Mouse (Mus musculus) hindbrain, embryonic 10.5 days (tissue): ENCODE data around the gene Entpd1. TPM values are rescaled to one million over a fixed set of nuclear protein-coding genes. Genes with fewer than 3 reads are reported as not detected.
A peak's percentile ranks its signal among the peaks of the same experiment; 100 is the strongest.

Experiments used
- DNase-seq: peaks from one replicate; pipeline ENCODE4 v3.0.0-alpha.2; 2017; ENCODE audit warnings: low spot score
- H3K27ac ChIP-seq: fragments of 300-500 bp; sonication (generic); 2 replicates; pipeline ENCODE4 v1.5.1; 2016; ENCODE audit warnings: mild to moderate bottlenecking, moderate library complexity
- H3K27me3 ChIP-seq: fragments of 300-500 bp; sonication (generic); 2 replicates; pipeline ENCODE4 v1.6.1; 2016; ENCODE audit warnings: mild to moderate bottlenecking; ENCODE audit not compliant: poor library complexity, insufficient read depth, severe bottlenecking
- H3K36me3 ChIP-seq: fragments of 300-500 bp; sonication (generic); 2 replicates; pipeline ENCODE4 v1.6.1; 2016; ENCODE audit warnings: mild to moderate bottlenecking, moderate library complexity
- H3K4me1 ChIP-seq: fragments of 300-500 bp; sonication (generic); replicated peaks from 2 replicates; pipeline ENCODE4 v1.6.1; 2016; ENCODE audit warnings: mild to moderate bottlenecking
- H3K4me3 ChIP-seq: fragments of 300-500 bp; sonication (generic); 2 replicates; pipeline ENCODE4 v1.5.1; 2016; ENCODE audit warnings: mild to moderate bottlenecking, moderate library complexity
- H3K9me3 ChIP-seq: fragments of 300-500 bp; sonication (generic); 2 replicates; pipeline ENCODE4 v1.6.1; 2016; ENCODE audit warnings: mild to moderate bottlenecking, moderate library complexity
- WGBS: fragments of 180-500 bp; shearing (Covaris S2); methylation state at CpG from one replicate; pipeline ENCODE4 v1.1.7; 2016; 5-methylcytosine and 5-hydroxymethylcytosine counted together
- polyA plus RNA-seq: library from polyadenylated mRNA; unstranded; fragments of >200 nt; fragmentation: Nextera tagmentation; extraction: Ambion mirVana; gene quantifications from 2 replicates; pipeline ENCODE4 v1.2.1, GENCODE M21; 2016

Entpd1 gene
- 4.5 and 5.0 TPM in 2 replicates for polyA plus RNA-seq

GRCm38 (mm10) chr19:40611830-40612506, at the start of gene Entpd1, which contains the start of gene Tctn3:
Gene Entpd1, plus strand, starts transcription at chr19:40612366.
Gene Tctn3, minus strand, starts transcription at chr19:40612233.
- under 1% methylated on average over 45 of the region's 45 CpGs for WGBS
- peak within 1 kb of the TSS; percentile 89 for H3K27ac ChIP-seq

GRCm38 (mm10) chr19:40563880-40564645, 48.1 kb upstream of the Entpd1 start:
- Histone ChIP-seq H3K4me3 (no peak overlapping the region), H3K4me1 (no peaks in the 10 kb centered on the region), H3K36me3 (peaks cover 75% of the 10 kb centered on the region), H3K9me3 (peaks cover 2% of the 10 kb centered on the region; the same call in 1 of the 2 replicates), H3K27ac (no peak overlapping the region), H3K27me3 (no peaks in the 10 kb centered on the region)
- 91% methylated on average over 10 of the region's 10 CpGs for WGBS
- no peak for DNase-seq

More at GRCm38 (mm10) chr19:40611830-40612506, at the start of gene Entpd1, which contains the start of gene Tctn3:
- Histone ChIP-seq H3K4me3 (peak within 1 kb of the TSS; percentile 88), H3K9me3 (no peaks in the 10 kb centered on the region), H3K36me3 (peaks cover 29% of the 10 kb centered on the region), H3K27me3 (no peaks in the 10 kb centered on the region), H3K4me1 (peaks cover 11% of the 10 kb centered on the region)
- DNase-seq = peak; percentile 99

- Histone ChIP-seq H3K27me3 (no peaks in the 10 kb centered on the region), H3K4me1 (no peaks in the 10 kb centered on the region), H3K4me3 (no peak overlapping the region), H3K27ac (no peak overlapping the region), H3K36me3 (peaks cover 99% of the 10 kb centered on the region), H3K9me3 (peaks cover 21% of the 10 kb centered on the region)
- DNase-seq = no peak
- WGBS = 92% methylated on average over 3 of the region's 3 CpGs
Observed at GRCm38 (mm10) chr19:40567616-40568015, 44.5 kb upstream of the Entpd1 start.

GRCm38 (mm10) chr19:40570726-40571125, 41.4 kb upstream of the Entpd1 start:
- Histone ChIP-seq H3K9me3 (peaks cover 21% of the 10 kb centered on the region), H3K4me3 (no peak overlapping the region), H3K27me3 (no peaks in the 10 kb centered on the region), H3K4me1 (no peaks in the 10 kb centered on the region), H3K27ac (no peak overlapping the region), H3K36me3 (peaks cover 100% of the 10 kb centered on the region)
- DNase-seq = no peak
- 96% methylated on average over 9 of the region's 9 CpGs for WGBS

GRCm38 (mm10) chr19:40575438-40575837, 36.7 kb upstream of the Entpd1 start:
- Histone ChIP-seq H3K9me3 (peaks cover 5% of the 10 kb centered on the region), H3K36me3 (peaks cover 100% of the 10 kb centered on the region)

GRCm38 (mm10) chr19:40580902-40581301, 31.3 kb upstream of the Entpd1 start:
- no peak overlapping the region for H3K4me3 ChIP-seq
- no peaks in the 10 kb centered on the region for H3K9me3 ChIP-seq
- WGBS = 80% methylated on average over 2 of the region's 2 CpGs
- no peak overlapping the region for H3K27ac ChIP-seq
- DNase-seq = no peak
- H3K36me3 ChIP-seq = peaks cover 95% of the 10 kb centered on the region
- H3K4me1 ChIP-seq = no peaks in the 10 kb centered on the region
- H3K27me3 ChIP-seq = no peaks in the 10 kb centered on the region

More at GRCm38 (mm10) chr19:40575438-40575837, 36.7 kb upstream of the Entpd1 start:
- Histone ChIP-seq H3K4me1 (no peaks in the 10 kb centered on the region), H3K27me3 (no peaks in the 10 kb centered on the region), H3K27ac (no peak overlapping the region), H3K4me3 (no peak overlapping the region)
- 88% methylated on average over 5 of the region's 5 CpGs for WGBS
- no peak for DNase-seq

- Histone ChIP-seq H3K4me3 (no peak overlapping the region), H3K27me3 (no peaks in the 10 kb centered on the region), H3K4me1 (peaks cover 7% of the 10 kb centered on the region), H3K27ac (no peak overlapping the region), H3K36me3 (peaks cover 88% of the 10 kb centered on the region), H3K9me3 (no peaks in the 10 kb centered on the region)
- whole genome bisulfite sequencing = 91% methylated on average over 5 of the region's 5 CpGs
- no peak for DNase-seq
Observed at GRCm38 (mm10) chr19:40581662-40582061, 30.5 kb upstream of the Entpd1 start.

GRCm38 (mm10) chr19:40586908-40587307, 25.3 kb upstream of the Entpd1 start:
- H3K9me3 ChIP-seq = no peaks in the 10 kb centered on the region
- peak overlapping the region; percentile 40; the same call in 1 of the 2 replicates for H3K27ac ChIP-seq
- peak overlapping the region; percentile 76 for H3K4me3 ChIP-seq
- H3K27me3 ChIP-seq = no peaks in the 10 kb centered on the region
- WGBS = 55% methylated on average over 7 of the region's 7 CpGs
- DNase-seq = no peak
- peaks cover 35% of the 10 kb centered on the region for H3K36me3 ChIP-seq
- peaks cover 28% of the 10 kb centered on the region for H3K4me1 ChIP-seq

- Histone ChIP-seq H3K4me3 (peak overlapping the region; percentile 76), H3K9me3 (no peaks in the 10 kb centered on the region), H3K27ac (peak overlapping the region; percentile 91), H3K4me1 (peaks cover 28% of the 10 kb centered on the region), H3K27me3 (no peaks in the 10 kb centered on the region), H3K36me3 (peaks cover 27% of the 10 kb centered on the region)
- DNase-seq = no peak
- 7% methylated on average over 30 of the region's 30 CpGs for WGBS
Observed at GRCm38 (mm10) chr19:40587491-40588292, 24.5 kb upstream of the Entpd1 start.

GRCm38 (mm10) chr19:40588293-40588654, 23.9 kb upstream of the Entpd1 start, which contains the start of gene Aldh18a1:
Gene Aldh18a1, minus strand, starts transcription at chr19:40588463.
- Histone ChIP-seq H3K9me3 (no peaks in the 10 kb centered on the region), H3K4me1 (peaks cover 28% of the 10 kb centered on the region), H3K27ac (peak within 1 kb of the TSS; percentile 91), H3K27me3 (no peaks in the 10 kb centered on the region), H3K4me3 (peak within 1 kb of the TSS; percentile 76), H3K36me3 (peaks cover 22% of the 10 kb centered on the region)
- peak; percentile 96 for DNase-seq
- under 1% methylated on average over 34 of the region's 34 CpGs for WGBS

GRCm38 (mm10) chr19:40588847-40589529, 23.2 kb upstream of the Entpd1 start:
- WGBS = under 1% methylated on average over 18 of the region's 18 CpGs
- peak; percentile 93 for DNase-seq
- H3K27me3 ChIP-seq = no peaks in the 10 kb centered on the region
- H3K4me3 ChIP-seq = peak overlapping the region; percentile 76
- no peaks in the 10 kb centered on the region for H3K9me3 ChIP-seq
- H3K4me1 ChIP-seq = peaks cover 28% of the 10 kb centered on the region
- H3K36me3 ChIP-seq = peaks cover 19% of the 10 kb centered on the region
- H3K27ac ChIP-seq = peak overlapping the region; percentile 91

- peaks cover 20% of the 10 kb centered on the region for H3K36me3 ChIP-seq
- no peaks in the 10 kb centered on the region for H3K27me3 ChIP-seq
- DNase-seq = no peak
- peak overlapping the region; percentile 76 for H3K4me3 ChIP-seq
- H3K4me1 ChIP-seq = peaks cover 28% of the 10 kb centered on the region
- WGBS = under 1% methylated on average over 10 of the region's 10 CpGs
- H3K27ac ChIP-seq = peak overlapping the region; percentile 91
- no peaks in the 10 kb centered on the region for H3K9me3 ChIP-seq
Observed at GRCm38 (mm10) chr19:40589530-40589880, 22.7 kb upstream of the Entpd1 start.
